Mouse (Mus musculus): ENCODE measurements around the gene Wdr75. TPM values are rescaled to one million over a fixed set of nuclear protein-coding genes. Genes with fewer than 3 reads are reported as not detected.

Wdr75 gene
- polyA plus RNA-seq, 1 experiment from 2014 or later: 60.0 TPM

DNA sequence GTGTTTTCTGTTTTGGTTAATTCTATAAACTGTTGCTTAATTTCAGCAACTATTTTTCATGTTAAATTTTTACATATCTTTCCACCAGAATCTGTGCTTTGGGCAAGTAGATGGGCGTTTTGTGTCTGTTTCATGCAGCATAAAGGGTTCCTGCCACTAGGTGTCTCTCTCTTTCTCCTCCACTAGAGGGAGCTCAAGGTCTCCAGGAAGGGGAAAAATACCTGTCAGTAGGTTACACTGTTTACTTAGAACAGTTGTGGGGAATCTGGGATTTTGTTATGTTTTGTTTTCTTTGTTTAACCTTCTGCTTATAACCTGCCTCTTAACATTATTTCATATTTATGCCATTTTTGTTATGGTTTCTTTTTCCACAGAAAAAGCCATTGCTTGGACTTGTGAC, 21.9 kb downstream of the Wdr75 start:
- ATAC-seq (replicated peaks): 0 out of 2 replicates have a peak, but pooled peaks have one; percentile 54
- H3K27ac ChIP-seq: no peak overlapping the region
- peaks cover 56% of the 10 kb centered on the region for H3K36me3 ChIP-seq (replicated peaks)
- no peak overlapping the region for H3K4me2 ChIP-seq
- no peaks in the 10 kb centered on the region for H3K4me1 ChIP-seq
- WGBS: 22% methylated on average over 1 of the region's 1 CpGs
- H3K9me3 ChIP-seq: no peaks in the 10 kb centered on the region
- H3K27me3 ChIP-seq (replicated peaks): no peaks in the 10 kb centered on the region
- H3K4me3 ChIP-seq: no peak overlapping the region
- H3K9ac ChIP-seq: no peak overlapping the region

DNA sequence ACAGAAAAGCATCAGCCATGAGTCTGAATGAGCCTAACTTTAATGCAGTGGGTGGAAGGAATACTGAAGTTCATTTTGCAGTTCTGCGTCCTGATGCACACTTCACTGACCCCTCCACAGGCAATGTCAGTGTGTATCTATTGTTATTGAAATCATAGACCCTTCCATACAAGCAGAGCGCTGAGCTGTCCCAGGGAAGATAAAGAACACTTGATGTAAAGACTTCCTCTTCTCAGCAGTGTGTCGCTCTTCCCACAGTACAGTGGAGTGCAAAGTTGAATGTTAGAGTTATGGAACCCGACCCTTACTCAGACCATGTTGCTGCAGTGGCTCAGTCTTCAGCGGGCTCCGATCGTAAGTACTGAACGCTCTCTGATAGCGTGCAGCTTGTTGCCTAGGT, 23.6 kb downstream of the Wdr75 start:
- Histone ChIP-seq H3K27me3 (replicated peaks) (no peaks in the 10 kb centered on the region), H3K4me2 (no peak overlapping the region), H3K9me3 (no peaks in the 10 kb centered on the region), H3K9ac (no peak overlapping the region), H3K27ac (no peak overlapping the region), H3K36me3 (replicated peaks) (peaks cover 60% of the 10 kb centered on the region), H3K4me3 (no peak overlapping the region), H3K4me1 (no peaks in the 10 kb centered on the region)
- ATAC-seq (replicated peaks): no peak
- WGBS: 75% methylated on average over 9 of the region's 9 CpGs

- Histone ChIP-seq H3K27me3 (replicated peaks) (no peaks in the 10 kb centered on the region), H3K36me3 (replicated peaks) (peaks cover 30% of the 10 kb centered on the region), H3K4me1 (no peaks in the 10 kb centered on the region), H3K4me2 (no peak overlapping the region), H3K4me3 (no peak overlapping the region), H3K27ac (no peak overlapping the region), H3K9me3 (no peaks in the 10 kb centered on the region), H3K9ac (no peak overlapping the region)
- WGBS: 83% methylated on average over 1 of the region's 1 CpGs
- peak; percentile 32; the same call in 1 of the 2 replicates for ATAC-seq (replicated peaks)
Measured at GRCm38 (mm10) chr1:45824441-45824840, 29.5 kb downstream of the Wdr75 start.

DNA sequence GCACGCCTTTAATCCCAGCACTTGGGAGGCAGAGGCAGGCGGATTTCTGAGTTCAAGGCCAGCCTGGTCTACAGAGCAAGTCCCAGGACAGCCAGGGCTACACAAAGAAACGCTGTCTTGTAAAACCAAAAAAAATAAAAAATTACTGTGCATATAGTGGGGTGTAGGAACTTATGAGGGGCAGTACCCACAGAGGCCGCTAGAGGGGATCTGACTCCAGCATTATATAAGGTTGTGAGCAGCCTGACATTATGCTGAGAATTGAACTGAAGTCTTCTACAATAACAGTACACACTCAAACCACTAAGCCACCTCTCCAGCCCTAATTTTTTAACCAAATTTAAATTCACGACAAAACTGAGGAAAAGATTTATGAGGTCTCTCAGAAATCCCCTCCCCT, 30.2 kb downstream of the Wdr75 start:
- H3K27ac ChIP-seq: no peak overlapping the region
- no peaks in the 10 kb centered on the region for H3K9me3 ChIP-seq
- peaks cover 27% of the 10 kb centered on the region for H3K36me3 ChIP-seq (replicated peaks)
- no peak overlapping the region for H3K4me3 ChIP-seq
- peak; percentile 92 for ATAC-seq (replicated peaks)
- H3K4me2 ChIP-seq: no peak overlapping the region
- H3K4me1 ChIP-seq: no peaks in the 10 kb centered on the region
- H3K27me3 ChIP-seq (replicated peaks): no peaks in the 10 kb centered on the region
- no peak overlapping the region for H3K9ac ChIP-seq
- WGBS: 55% methylated on average over 5 of the region's 5 CpGs

GRCm38 (mm10) chr1:45825630-45826029, 30.7 kb downstream of the Wdr75 start:
- no peak for ATAC-seq (replicated peaks)
- 96% methylated on average over 3 of the region's 3 CpGs for WGBS
- no peaks in the 10 kb centered on the region for H3K4me1 ChIP-seq
- no peak overlapping the region for H3K4me2 ChIP-seq
- no peak overlapping the region for H3K9ac ChIP-seq
- H3K27me3 ChIP-seq (replicated peaks): no peaks in the 10 kb centered on the region
- no peak overlapping the region for H3K27ac ChIP-seq
- H3K36me3 ChIP-seq (replicated peaks): peaks cover 23% of the 10 kb centered on the region
- H3K9me3 ChIP-seq: no peaks in the 10 kb centered on the region
- H3K4me3 ChIP-seq: no peak overlapping the region

DNA sequence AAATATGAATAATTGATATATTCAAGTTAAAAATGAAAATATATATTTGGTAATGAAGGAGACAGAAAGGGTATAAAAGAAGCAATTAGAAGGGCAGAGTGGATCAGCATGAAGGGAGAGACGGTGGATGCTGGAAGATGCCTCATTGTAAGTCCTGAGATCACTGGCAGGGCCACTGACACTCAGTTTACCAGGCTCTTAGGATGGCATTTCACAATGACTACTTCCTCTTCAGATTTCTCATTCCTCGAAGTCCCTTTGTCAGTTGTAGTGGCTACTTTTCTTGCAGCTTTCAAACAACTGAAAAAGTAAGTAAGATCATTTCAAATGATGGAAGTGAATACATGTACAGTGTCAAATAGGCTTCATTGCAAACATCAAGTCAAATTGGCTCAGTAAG, 31.2 kb downstream of the Wdr75 start:
- H3K27ac ChIP-seq: no peak overlapping the region
- H3K4me1 ChIP-seq: no peaks in the 10 kb centered on the region
- no peak overlapping the region for H3K4me2 ChIP-seq
- H3K27me3 ChIP-seq (replicated peaks): no peaks in the 10 kb centered on the region
- H3K9ac ChIP-seq: no peak overlapping the region
- H3K9me3 ChIP-seq: no peaks in the 10 kb centered on the region
- ATAC-seq (replicated peaks): no peak
- H3K4me3 ChIP-seq: no peak overlapping the region
- peaks cover 19% of the 10 kb centered on the region for H3K36me3 ChIP-seq (replicated peaks)
- 83% methylated on average over 2 of the region's 2 CpGs for WGBS

GRCm38 (mm10) chr1:45826796-45827195, 31.8 kb downstream of the Wdr75 start:
- WGBS: 99% methylated on average over 2 of the region's 2 CpGs
- no peaks in the 10 kb centered on the region for H3K27me3 ChIP-seq (replicated peaks)
- H3K4me1 ChIP-seq: no peaks in the 10 kb centered on the region
- H3K9ac ChIP-seq: no peak overlapping the region
- no peak overlapping the region for H3K4me3 ChIP-seq
- ATAC-seq (replicated peaks): no peak
- no peaks in the 10 kb centered on the region for H3K9me3 ChIP-seq
- no peak overlapping the region for H3K27ac ChIP-seq
- peaks cover 19% of the 10 kb centered on the region for H3K36me3 ChIP-seq (replicated peaks)
- H3K4me2 ChIP-seq: no peak overlapping the region

- Histone ChIP-seq H3K4me2 (no peak overlapping the region), H3K27ac (no peak overlapping the region), H3K36me3 (replicated peaks) (no peaks in the 10 kb centered on the region), H3K9ac (no peak overlapping the region), H3K4me1 (no peaks in the 10 kb centered on the region), H3K9me3 (no peaks in the 10 kb centered on the region), H3K27me3 (replicated peaks) (no peaks in the 10 kb centered on the region), H3K4me3 (no peak overlapping the region)
- 91% methylated on average over 8 of the region's 8 CpGs for WGBS
- ATAC-seq (replicated peaks): no peak
Measured at GRCm38 (mm10) chr1:45830453-45831206, 35.7 kb downstream of the Wdr75 start.

DNA sequence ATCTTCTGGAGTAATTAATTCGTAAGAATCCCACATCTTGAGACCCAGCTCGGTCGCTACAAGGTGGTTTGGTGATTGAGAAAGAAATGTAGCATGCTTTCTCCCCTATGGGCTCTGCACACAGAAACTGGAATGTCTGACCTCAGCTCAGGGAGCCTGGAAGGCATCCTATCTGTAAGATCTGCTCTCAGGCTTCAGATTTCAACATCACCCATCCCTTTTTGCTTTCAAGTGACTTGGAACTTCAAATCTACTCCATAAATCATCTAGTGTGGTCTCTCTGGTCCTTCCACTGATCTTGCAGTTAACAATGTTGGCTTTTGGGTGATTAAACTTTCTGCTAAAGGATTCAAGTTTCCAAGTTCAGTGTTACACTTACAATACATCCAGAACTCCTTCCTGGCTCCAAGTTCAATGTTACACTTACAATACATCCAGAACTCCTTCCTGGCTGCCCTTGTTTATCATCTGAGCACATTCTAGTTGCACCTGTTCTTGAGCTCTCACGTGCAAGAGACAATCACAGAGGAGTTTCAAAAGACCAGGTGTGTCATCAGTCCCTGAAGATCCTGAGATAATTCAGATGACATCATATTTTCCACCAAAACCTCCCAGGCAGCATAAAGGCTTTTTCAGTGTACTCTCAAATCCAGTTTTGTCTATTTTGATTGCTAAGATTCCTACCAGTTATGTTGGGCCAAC, 40.5 kb downstream of the Wdr75 start:
- no peak for ATAC-seq (replicated peaks)
- Histone ChIP-seq H3K4me1 (no peaks in the 10 kb centered on the region), H3K36me3 (replicated peaks) (no peaks in the 10 kb centered on the region), H3K9me3 (no peaks in the 10 kb centered on the region), H3K27ac (no peak overlapping the region), H3K27me3 (replicated peaks) (no peaks in the 10 kb centered on the region), H3K4me3 (no peak overlapping the region), H3K9ac (no peak overlapping the region), H3K4me2 (no peak overlapping the region)
- 87% methylated on average over 4 of the region's 4 CpGs for WGBS

DNA sequence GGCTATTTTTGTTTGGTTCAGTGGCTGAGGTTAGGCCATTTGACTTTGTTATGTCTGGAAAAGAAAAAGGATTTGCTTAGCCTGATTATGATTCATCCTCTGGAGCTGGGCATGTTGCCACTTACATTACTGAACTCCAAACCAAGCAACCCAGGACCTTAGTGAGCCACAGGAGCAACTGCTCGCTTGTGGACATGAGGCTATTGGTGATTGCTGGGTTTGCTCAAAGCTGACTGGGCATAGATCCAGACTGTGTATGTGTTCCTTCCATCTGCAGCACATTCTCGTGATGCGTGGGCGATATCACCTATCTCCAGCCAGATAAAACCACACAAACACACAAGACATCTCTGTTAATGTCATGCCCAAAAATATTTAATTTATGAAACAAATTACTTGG, 42.8 kb downstream of the Wdr75 start:
- Histone ChIP-seq H3K4me1 (no peaks in the 10 kb centered on the region), H3K4me3 (no peak overlapping the region), H3K27ac (no peak overlapping the region), H3K9me3 (no peaks in the 10 kb centered on the region), H3K36me3 (replicated peaks) (no peaks in the 10 kb centered on the region), H3K9ac (no peak overlapping the region), H3K4me2 (no peak overlapping the region), H3K27me3 (replicated peaks) (no peaks in the 10 kb centered on the region)
- WGBS: 80% methylated on average over 4 of the region's 4 CpGs
- no peak for ATAC-seq (replicated peaks)

GRCm38 (mm10) chr1:45838271-45838670, 43.3 kb downstream of the Wdr75 start:
- Histone ChIP-seq H3K9me3 (no peaks in the 10 kb centered on the region), H3K27ac (no peak overlapping the region), H3K27me3 (replicated peaks) (no peaks in the 10 kb centered on the region), H3K36me3 (replicated peaks) (no peaks in the 10 kb centered on the region), H3K4me3 (no peak overlapping the region), H3K9ac (no peak overlapping the region), H3K4me2 (no peak overlapping the region), H3K4me1 (no peaks in the 10 kb centered on the region)
- no peak for ATAC-seq (replicated peaks)

- H3K4me1 ChIP-seq: no peaks in the 10 kb centered on the region
- ATAC-seq (replicated peaks): no peak
- no peak overlapping the region for H3K27ac ChIP-seq
- no peak overlapping the region for H3K4me3 ChIP-seq
- H3K36me3 ChIP-seq (replicated peaks): no peaks in the 10 kb centered on the region
- H3K9ac ChIP-seq: no peak overlapping the region
- no peaks in the 10 kb centered on the region for H3K9me3 ChIP-seq
- H3K27me3 ChIP-seq (replicated peaks): no peaks in the 10 kb centered on the region
- 83% methylated on average over 1 of the region's 1 CpGs for WGBS
- H3K4me2 ChIP-seq: no peak overlapping the region
Measured at GRCm38 (mm10) chr1:45845466-45845865, 50.5 kb downstream of the Wdr75 start.

DNA sequence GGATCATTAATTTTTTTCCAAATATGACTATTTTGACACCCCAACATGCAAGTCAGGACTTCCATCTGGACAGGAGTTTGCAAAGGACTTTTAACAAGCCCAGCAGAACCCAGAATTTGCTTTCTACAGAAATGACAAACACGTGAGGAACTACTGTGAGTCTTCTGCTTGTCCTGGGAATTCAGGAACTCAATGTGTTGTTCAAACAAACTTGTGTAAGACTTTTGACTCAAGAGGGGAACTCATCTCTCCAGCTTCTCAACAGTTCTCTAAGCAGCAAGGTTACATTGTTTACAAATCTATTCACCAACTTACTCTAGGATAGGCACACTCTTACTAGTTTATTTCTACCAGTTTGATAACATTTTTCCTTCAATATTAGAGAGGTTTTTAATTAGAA, 63.1 kb downstream of the Wdr75 start:
- Histone ChIP-seq H3K9me3 (no peaks in the 10 kb centered on the region), H3K4me1 (no peaks in the 10 kb centered on the region), H3K36me3 (replicated peaks) (no peaks in the 10 kb centered on the region), H3K9ac (no peak overlapping the region), H3K27me3 (replicated peaks) (no peaks in the 10 kb centered on the region), H3K27ac (no peak overlapping the region), H3K4me3 (no peak overlapping the region), H3K4me2 (no peak overlapping the region)
- WGBS: 82% methylated on average over 1 of the region's 1 CpGs
- ATAC-seq (replicated peaks): no peak

All from midbrain, embryonic 15.5 days (tissue).